9 mouse cellular contexts compared by ENCODE assay signal in genomic region chr7:30908277-30908991, GRCm38 (mm10). TPM values are rescaled to one million over a fixed set of nuclear protein-coding genes. Genes with fewer than 3 reads are reported as not detected.
DNase-seq lines count a peak whose midpoint lies in the region; ATAC-seq and TF ChIP-seq lines count a peak whose summit lies in the region.
"Had no signal": no experiment of that assay in that cellular context is flagged by ENCODE, and none has a peak within 500 bp of the region (broad histone marks: within the 10 kb centered on the region; RNA-seq: fewer than 3 reads in every experiment).

No protein-coding gene starts in this region.

- no peaks in the 10 kb centered on the region for H3K9me3 ChIP-seq in hindbrain, embryonic 11.5 days (ENCODE audit: control insufficient read depth, low read length)
- no peaks in the 10 kb centered on the region for H3K9me3 ChIP-seq in liver, embryonic 16.5 days (replicated peaks; ENCODE audit: control insufficient read depth, low read length)
- H3K9me3 ChIP-seq in neural tube, embryonic 15.5 days (replicated peaks): no peaks in the 10 kb centered on the region

- no peaks in the 10 kb centered on the region; the same call in 1 of the 2 replicates for H3K4me1 ChIP-seq in hindbrain, embryonic 11.5 days (replicated peaks; ENCODE audit: control insufficient read depth, insufficient read depth, low read length)
- H3K4me1 ChIP-seq in liver, embryonic 16.5 days (ENCODE audit: control insufficient read depth, low read depth, low read length): peaks cover 4% of the 10 kb centered on the region
- peaks cover 6% of the 10 kb centered on the region for H3K4me1 ChIP-seq in neural tube, embryonic 15.5 days

- H3K4me2 ChIP-seq in hindbrain, embryonic 11.5 days (replicated peaks; ENCODE audit: low read depth, low read length): peak overlapping the region; percentile 58
- peak overlapping the region; percentile 49 for H3K4me2 ChIP-seq in liver, embryonic 16.5 days (ENCODE audit: low read depth, low read length)
- peak overlapping the region; percentile 61 for H3K4me2 ChIP-seq in neural tube, embryonic 15.5 days

- DNase-seq in layer of hippocampus, adult 2 months (ENCODE audit: low spot score in 2 of 2): no peak
- no peak for DNase-seq in layer of hippocampus, adult 9-11 months
- peak; percentile 61 for DNase-seq in hindbrain, embryonic 11.5 days (ENCODE audit: low spot score)
- no peak for DNase-seq in cerebellum, adult 9-11 months
- DNase-seq in gastrocnemius, postnatal 36 days: no peak

- H3K4me3 ChIP-seq in layer of hippocampus, adult 2 months: peak overlapping the region; percentile 8; the same call in 1 of the 2 replicates
- peak overlapping the region; percentile 26 for H3K4me3 ChIP-seq in hindbrain, embryonic 11.5 days (ENCODE audit: low read depth, low read length)
- peak overlapping the region; percentile 27; the same call in 1 of the 2 replicates for H3K4me3 ChIP-seq in liver, embryonic 16.5 days (ENCODE audit: low read depth, low read length)
- peak overlapping the region; percentile 33 for H3K4me3 ChIP-seq in neural tube, embryonic 15.5 days (replicated peaks)

- H3K27ac ChIP-seq in layer of hippocampus, adult 2 months: no peak overlapping the region
- H3K27ac ChIP-seq in hindbrain, embryonic 11.5 days (ENCODE audit: low read depth, low read length): no peak overlapping the region
- H3K27ac ChIP-seq in liver, embryonic 16.5 days (ENCODE audit: low read length): no peak overlapping the region
- no peak overlapping the region for H3K27ac ChIP-seq in neural tube, embryonic 15.5 days (replicated peaks)

- TF ChIP-seq CTCF in layer of hippocampus, adult 2 months (conservative IDR thresholded peaks at IDR 0.05): 0 out of 2 replicates have a peak, but pooled peaks have one; percentile 5

- H3K9ac ChIP-seq in hindbrain, embryonic 11.5 days (ENCODE audit: low read depth, low read length): 0 out of 2 replicates have a peak overlapping the region, but pooled peaks have one; percentile 11
- H3K9ac ChIP-seq in liver, embryonic 16.5 days (ENCODE audit: low read depth, low read length): no peak overlapping the region
- peak overlapping the region; percentile 20; the same call in 1 of the 2 replicates for H3K9ac ChIP-seq in neural tube, embryonic 15.5 days (replicated peaks)

- intact Hi-C loops in gastrocnemius, postnatal 36 days (cut with DNase I): no loop called here

- H3K36me3 ChIP-seq in hindbrain, embryonic 11.5 days (ENCODE audit: control insufficient read depth, insufficient read depth, low read length): no peaks in the 10 kb centered on the region
- no peaks in the 10 kb centered on the region for H3K36me3 ChIP-seq in liver, embryonic 16.5 days (ENCODE audit: control insufficient read depth, insufficient read depth)
- H3K36me3 ChIP-seq in neural tube, embryonic 15.5 days: no peaks in the 10 kb centered on the region

- ATAC-seq in hindbrain, embryonic 11.5 days (ENCODE audit: low FRiP score): peak; percentile 79
- peak; percentile 53; the same call in 1 of the 2 replicates for ATAC-seq in liver, embryonic 16.5 days (ENCODE audit: low read depth)
- peak; percentile 59; the same call in 1 of the 2 replicates for ATAC-seq in neural tube, embryonic 15.5 days (ENCODE audit: low FRiP score)
- ATAC-seq in erythroid progenitor cell, adult 5-6 weeks (replicated peaks; ENCODE audit: low FRiP score, poor library complexity, severe bottlenecking): no peak

- H3K27me3 ChIP-seq in hindbrain, embryonic 11.5 days (ENCODE audit: control insufficient read depth, insufficient read depth, low read length): no peaks in the 10 kb centered on the region; the same call in 1 of the 2 replicates
- no peaks in the 10 kb centered on the region for H3K27me3 ChIP-seq in liver, embryonic 16.5 days (ENCODE audit: control insufficient read depth, insufficient read depth, low read depth, low read length)
- no peaks in the 10 kb centered on the region; the same call in 1 of the 2 replicates for H3K27me3 ChIP-seq in neural tube, embryonic 15.5 days (replicated peaks)

- WGBS in hindbrain, embryonic 11.5 days: 2% methylated on average over 21 of the region's 26 CpGs
- 5% methylated on average over 26 of the region's 26 CpGs for WGBS in liver, embryonic 16.5 days (ENCODE audit: insufficient replicate concordance)
- WGBS in neural tube, embryonic 15.5 days: 3% methylated on average over 23 of the region's 26 CpGs

RNA-seq across cellular contexts. Expression of gene Mag, which starts 6.2 kb away (rescaled TPM):
- total RNA-seq in layer of hippocampus, adult 2 months (2021): 100 to 1,000 TPM; 135 to 145 TPM
- polyA plus RNA-seq in hindbrain, embryonic 11.5 days (2014; fragmentation: Nextera tagmentation; extraction: Ambion mirVana): 0.28 and 0.73 TPM in 2 replicates
- polyA plus RNA-seq in liver, embryonic 16.5 days (2015; fragmentation: Nextera tagmentation; extraction: Ambion mirVana): 0.16 and 0.27 TPM in 2 replicates
- polyA plus RNA-seq in neural tube, embryonic 15.5 days (2015; fragmentation: Nextera tagmentation; extraction: Ambion mirVana): 4.7 and 4.8 TPM in 2 replicates
- total RNA-seq in erythroid progenitor cell, adult 5-6 weeks (2015; ENCODE audit: low replicate concordance): not detected in 2 replicates
- not detected in 2 replicates for total RNA-seq in erythroid progenitor cell, adult 5-6 weeks (2017; ENCODE audit: low replicate concordance)
- 1 to 10 TPM in 1 of 2 experiments, under 1 TPM in 1; 0.41 to 1.0 TPM for total RNA-seq in gastrocnemius, postnatal 36 days (2021)

RNA-seq across cellular contexts. Expression of gene Hamp2, which starts 16.0 kb away (rescaled TPM):
- total RNA-seq in layer of hippocampus, adult 2 months (2021): not detected
- polyA plus RNA-seq in hindbrain, embryonic 11.5 days (2014; fragmentation: Nextera tagmentation; extraction: Ambion mirVana): not detected in 2 replicates
- not detected in 2 replicates for polyA plus RNA-seq in liver, embryonic 16.5 days (2015; fragmentation: Nextera tagmentation; extraction: Ambion mirVana)
- polyA plus RNA-seq in neural tube, embryonic 15.5 days (2015; fragmentation: Nextera tagmentation; extraction: Ambion mirVana): not detected in 2 replicates
- not detected in 2 replicates for total RNA-seq in erythroid progenitor cell, adult 5-6 weeks (2015; ENCODE audit: low replicate concordance)
- not detected in 2 replicates for total RNA-seq in erythroid progenitor cell, adult 5-6 weeks (2017; ENCODE audit: low replicate concordance)
- total RNA-seq in gastrocnemius, postnatal 36 days (2021): not detected

RNA-seq across cellular contexts. Expression of gene Cd22, which starts 28.3 kb away (rescaled TPM):
- total RNA-seq in layer of hippocampus, adult 2 months (2021): not detected
- not detected in 2 replicates for polyA plus RNA-seq in hindbrain, embryonic 11.5 days (2014; fragmentation: Nextera tagmentation; extraction: Ambion mirVana)
- polyA plus RNA-seq in liver, embryonic 16.5 days (2015; fragmentation: Nextera tagmentation; extraction: Ambion mirVana): 0.74 and 1.4 TPM in 2 replicates
- 0.10 and 0.11 TPM in 2 replicates for polyA plus RNA-seq in neural tube, embryonic 15.5 days (2015; fragmentation: Nextera tagmentation; extraction: Ambion mirVana)
- total RNA-seq in erythroid progenitor cell, adult 5-6 weeks (2015; ENCODE audit: low replicate concordance): 2.9 and 3.6 TPM in 2 replicates
- total RNA-seq in erythroid progenitor cell, adult 5-6 weeks (2017; ENCODE audit: low replicate concordance): 1.0 and 3.3 TPM in 2 replicates
- not detected for total RNA-seq in gastrocnemius, postnatal 36 days (2021)

RNA-seq across cellular contexts. Expression of gene Hamp, which starts 35.4 kb away (rescaled TPM):
- total RNA-seq in layer of hippocampus, adult 2 months (2021): not detected
- not detected in 2 replicates for polyA plus RNA-seq in hindbrain, embryonic 11.5 days (2014; fragmentation: Nextera tagmentation; extraction: Ambion mirVana)
- polyA plus RNA-seq in liver, embryonic 16.5 days (2015; fragmentation: Nextera tagmentation; extraction: Ambion mirVana): 10.4 and 17.5 TPM in 2 replicates
- not detected in 2 replicates for polyA plus RNA-seq in neural tube, embryonic 15.5 days (2015; fragmentation: Nextera tagmentation; extraction: Ambion mirVana)
- total RNA-seq in erythroid progenitor cell, adult 5-6 weeks (2015; ENCODE audit: low replicate concordance): not detected in 2 replicates
- total RNA-seq in erythroid progenitor cell, adult 5-6 weeks (2017; ENCODE audit: low replicate concordance): not detected in 2 replicates
- not detected for total RNA-seq in gastrocnemius, postnatal 36 days (2021)

RNA-seq across cellular contexts. Expression of gene Ffar1, which starts 47.1 kb away (rescaled TPM):
- not detected for total RNA-seq in layer of hippocampus, adult 2 months (2021)
- polyA plus RNA-seq in hindbrain, embryonic 11.5 days (2014; fragmentation: Nextera tagmentation; extraction: Ambion mirVana): not detected in 2 replicates
- not detected in 2 replicates for polyA plus RNA-seq in liver, embryonic 16.5 days (2015; fragmentation: Nextera tagmentation; extraction: Ambion mirVana)
- polyA plus RNA-seq in neural tube, embryonic 15.5 days (2015; fragmentation: Nextera tagmentation; extraction: Ambion mirVana): not detected in 2 replicates
- total RNA-seq in erythroid progenitor cell, adult 5-6 weeks (2015; ENCODE audit: low replicate concordance): not detected in 2 replicates
- total RNA-seq in erythroid progenitor cell, adult 5-6 weeks (2017; ENCODE audit: low replicate concordance): not detected in 2 replicates
- not detected for total RNA-seq in gastrocnemius, postnatal 36 days (2021)
- total RNA-seq: adrenal gland, postnatal 36 days had no signal

Comparison
In these comparisons a context has a peak if more than half of its experiments do, and no peak if none do; other contexts are left out.
1. RNA of gene Mag, which starts 6.2 kb away (total RNA-seq): 135 to 145 TPM in layer of hippocampus, adult 2 months; 0.41 to 1.0 TPM in gastrocnemius, postnatal 36 days and not detected in erythroid progenitor cell, adult 5-6 weeks; every median in the first group is over 10 times any median in the second.
2. Peak in every context shown above with its lines, with median percentiles within 50 percentile points of each other: H3K4me3 ChIP-seq and H3K4me2 ChIP-seq.